Mouse (Mus musculus) ES-E14 (cell line): ENCODE measurements around the gene Sdha. TPM values are rescaled to one million over a fixed set of nuclear protein-coding genes. Genes with fewer than 3 reads are reported as not detected.

Experiments
- DNase-seq: peaks from one replicate; pipeline ENCODE4 v3.0.0-alpha.2; 2013; ENCODE audit warnings: low read depth, low spot score
- H3K27ac ChIP-seq: 2 replicates; pipeline ENCODE4 v1.5.1; 2012; ENCODE audit warnings: low read depth, mild to moderate bottlenecking, low read length, moderate library complexity, mixed read lengths; ENCODE audit not compliant: poor library complexity, insufficient read depth, severe bottlenecking
- H3K36me3 ChIP-seq: 2 replicates; pipeline ENCODE4 v1.6.1; 2012; ENCODE audit warnings: mild to moderate bottlenecking, low read length, moderate library complexity, mixed read lengths; ENCODE audit not compliant: control insufficient read depth, poor library complexity, insufficient read depth, severe bottlenecking
- H3K4me1 ChIP-seq, 2 experiments: fragments of 150-350 bp in 1 of 2; sonication (generic) in 1 of 2; 2 replicates each; pipeline ENCODE4 v1.6.1; 2012; ENCODE audit warnings: low read length in 2 of 2, mild to moderate bottlenecking in 1 of 2, mixed read lengths in 1 of 2; ENCODE audit not compliant: control insufficient read depth in 2 of 2, insufficient read depth in 2 of 2, poor library complexity in 1 of 2
- H3K4me3 ChIP-seq, 2 experiments: fragments of 150-350 bp in 1 of 2; sonication (generic) in 1 of 2; 2 replicates each; pipeline ENCODE4 v1.5.1; 2012; ENCODE audit warnings: low read length in 2 of 2, low read depth in 1 of 2, mild to moderate bottlenecking in 1 of 2, mixed read lengths in 1 of 2; ENCODE audit not compliant: insufficient read depth in 1 of 2, poor library complexity in 1 of 2, severe bottlenecking in 1 of 2
- H3K9ac ChIP-seq: 2 replicates; pipeline ENCODE4 v1.6.1; 2012; ENCODE audit warnings: low read depth, mild to moderate bottlenecking, low read length, mixed read lengths; ENCODE audit not compliant: poor library complexity, insufficient read depth, severe bottlenecking
- H3K9me3 ChIP-seq: fragments of 150-350 bp; sonication (generic); 2 replicates; pipeline ENCODE4 v1.6.1; 2012; ENCODE audit warnings: low read depth, mild to moderate bottlenecking, low read length; ENCODE audit not compliant: control insufficient read depth, insufficient read depth
- CHD2 ChIP-seq: IDR thresholded peaks from 2 replicates; pipeline ENCODE4 v1.6.1; 2014; ENCODE audit warnings: mild to moderate bottlenecking, low read depth, low read length, inconsistent platforms
- HCFC1 ChIP-seq: IDR thresholded peaks from 2 replicates; pipeline ENCODE4 v1.6.1; 2012; ENCODE audit warnings: low read length, inconsistent platforms, borderline replicate concordance; ENCODE audit not compliant: insufficient read depth
- MAFK ChIP-seq: IDR thresholded peaks from 2 replicates; pipeline ENCODE4 v1.6.1; 2014; ENCODE audit warnings: mild to moderate bottlenecking, low read depth, low read length, inconsistent platforms; ENCODE audit not compliant: insufficient read depth
- ZC3H11A ChIP-seq: IDR thresholded peaks from 2 replicates; pipeline ENCODE4 v1.6.1; 2012; ENCODE audit warnings: low read depth, mild to moderate bottlenecking, inconsistent platforms, low read length, borderline replicate concordance
- ZNF384 ChIP-seq: IDR thresholded peaks from 2 replicates; pipeline ENCODE4 v1.6.1; 2012; ENCODE audit warnings: low read depth, low read length, inconsistent platforms
- in situ Hi-C, 2 experiments: fragments of 600-800 bp; cut with MboI; formaldehyde crosslinking; loops; one replicate each; pipeline ENCODE4 v1.15.1; 2025; ENCODE audit warnings: low sequenced_read_pairs in 2 of 2, inconsistent platforms in 1 of 2; ENCODE audit not compliant: unreplicated experiment in 2 of 2
- total RNA-seq: library from RNA; depleted of rRNA; stranded (reverse); fragments of 300-350 nt; gene quantifications from 2 replicates; pipeline ENCODE4 v1.2.3, GENCODE M21; 2012

The Sdha gene
- total RNA-seq, 1 experiment = 156 TPM

GRCm38 (mm10) chr13:74389730-74390129 lies 39.6 kb upstream of the Sdha start:
- DNase-seq = no peak
- Histone ChIP-seq H3K36me3 (no peaks in the 10 kb centered on the region), H3K4me1 (no peaks in the 10 kb centered on the region; a peak in 1 of 4 replicates), H3K9me3 (no peaks in the 10 kb centered on the region), H3K27ac (no peak overlapping the region), H3K9ac (no peak overlapping the region), H3K4me3 (peak overlapping the region; percentile 77 to 96; a peak in 3 of 4 replicates)
- in situ Hi-C loops = no loop called here
- no peak for TF ChIP-seq ZC3H11A
- no peak for TF ChIP-seq MAFK

- 0 out of 2 replicates have a peak, but pooled peaks have one; percentile 38 for TF ChIP-seq MAFK
- no peak for TF ChIP-seq HCFC1
- Histone ChIP-seq H3K4me1 (no peaks in the 10 kb centered on the region), H3K9ac (no peak overlapping the region), H3K4me3 (no peak overlapping the region), H3K9me3 (no peaks in the 10 kb centered on the region), H3K36me3 (no peaks in the 10 kb centered on the region), H3K27ac (no peak overlapping the region)
- in situ Hi-C loops = no loop called here
- no peak for DNase-seq
Observed at GRCm38 (mm10) chr13:74382289-74382688, 32.2 kb upstream of the Sdha start.

DNA sequence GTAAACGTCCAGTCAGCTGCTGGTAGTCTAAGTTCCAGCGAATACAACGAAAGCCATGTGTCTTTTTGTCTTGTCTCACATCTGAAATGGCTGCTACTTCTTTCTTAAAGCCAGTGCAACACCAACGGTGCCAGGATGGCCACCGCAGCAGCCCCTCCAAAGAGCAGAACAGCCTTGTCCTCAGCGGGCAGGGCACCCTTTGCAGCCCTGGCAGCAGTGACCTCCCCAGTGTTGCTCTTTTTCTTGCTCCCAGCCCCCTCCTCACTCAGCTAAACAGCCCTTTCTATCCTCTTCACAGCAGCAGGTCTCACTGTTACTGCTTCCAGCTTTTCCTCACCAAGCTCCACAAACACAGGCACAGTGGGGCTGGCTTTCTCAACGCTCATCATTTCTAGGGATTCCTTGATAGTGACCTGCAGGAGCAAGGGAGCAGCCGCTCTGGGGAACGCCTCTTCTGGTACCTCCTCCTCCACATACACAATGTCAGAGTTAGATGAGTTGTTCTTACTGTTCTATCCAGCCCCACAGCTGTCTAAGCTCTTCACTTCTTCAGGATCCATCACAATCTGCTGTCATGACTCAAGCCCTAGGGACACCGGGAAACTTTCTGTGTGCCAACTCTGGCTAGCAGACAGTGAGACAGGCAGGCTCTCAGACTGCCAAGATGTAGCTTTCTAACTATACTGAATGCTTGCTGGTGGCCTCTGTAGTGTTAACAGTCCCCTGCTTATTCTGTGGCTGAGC lies 31.6 kb upstream of the Sdha start:
- Histone ChIP-seq H3K27ac (no peak overlapping the region), H3K9ac (no peak overlapping the region), H3K9me3 (no peaks in the 10 kb centered on the region)

GRCm38 (mm10) chr13:74363859-74364235 lies 13.8 kb upstream of the Sdha start, which contains the start of gene Lrrc14b:
TSS of gene Lrrc14b (minus strand) at chr13:74364005.
- H3K27ac ChIP-seq = no peak within 1 kb of the TSS
- H3K9ac ChIP-seq = no peak within 1 kb of the TSS
- H3K4me3 ChIP-seq = no peak within 1 kb of the TSS
- H3K9me3 ChIP-seq = no peaks in the 10 kb centered on the region
- peaks cover 0 to 3% of the 10 kb centered on the region in 2 experiments; a peak in 1 of 4 replicates for H3K4me1 ChIP-seq
- no peak for DNase-seq
- TF ChIP-seq HCFC1 (no peak), ZC3H11A (no peak), CHD2 (no peak), ZNF384 (no peak), MAFK (no peak)
- in situ Hi-C loops = no loop called here
- H3K36me3 ChIP-seq = peaks cover 4% of the 10 kb centered on the region

More for the DNA sequence above, 31.6 kb upstream of the Sdha start:
- no peak for DNase-seq
- Histone ChIP-seq H3K4me1 (no peaks in the 10 kb centered on the region), H3K4me3 (no peak overlapping the region), H3K36me3 (no peaks in the 10 kb centered on the region)
- TF ChIP-seq MAFK (no peak), CHD2 (no peak), ZC3H11A (no peak), HCFC1 (no peak), ZNF384 (no peak)
- in situ Hi-C loops = no loop called here
